Mouse (Mus musculus) stomach, postnatal 0 days (tissue): Measurements from ENCODE around the gene H13.

Experiments
- CTCF ChIP-seq: IDR thresholded peaks from 2 replicates; pipeline ENCODE4 v1.5.1; 2016; ENCODE audit warnings: antibody characterized with exemption, low read depth, mild to moderate bottlenecking, moderate library complexity
- EP300 ChIP-seq: optimal IDR thresholded peaks from 2 replicates; pipeline ENCODE3; 2016; ENCODE audit warnings: antibody characterized with exemption

DNA sequence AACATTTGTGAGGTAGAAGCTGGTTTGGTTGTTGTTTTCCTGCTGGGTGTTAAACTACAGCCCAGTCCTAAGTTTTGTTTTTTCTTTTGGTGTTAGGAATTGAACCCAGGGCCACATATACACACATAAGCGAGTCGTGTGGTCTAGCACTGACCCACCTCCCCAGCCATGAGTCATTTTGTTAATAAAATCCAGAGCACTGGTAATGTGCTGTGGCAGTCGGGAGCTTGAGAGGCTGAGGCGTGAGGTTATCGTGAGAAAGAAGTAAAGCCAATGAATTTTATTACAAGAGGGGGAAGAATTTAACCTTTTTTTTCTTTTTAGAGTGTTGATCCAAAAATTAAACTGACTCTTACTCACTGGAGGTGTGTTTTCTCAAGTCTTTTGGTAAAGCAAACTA lies 13.8 kb downstream of the H13 start:
- TF ChIP-seq CTCF (no peak), EP300 (no peak)
